Mouse (Mus musculus): ENCODE results near the gene Sergef. TPM values are rescaled to one million over a fixed set of nuclear protein-coding genes. Genes with fewer than 3 reads are reported as not detected.

The Sergef gene
- polyA plus RNA-seq, 1 experiment from 2014 or later = 13.3 TPM

GRCm38 (mm10) chr7:46510806-46511205, 128.8 kb downstream of the Sergef start:
- ATAC-seq (ENCODE audit: low read depth) = no peak
- Histone ChIP-seq H3K9ac (ENCODE audit: low read length) (no peak overlapping the region), H3K4me2 (ENCODE audit: low read depth, low read length) (no peak overlapping the region), H3K4me1 (replicated peaks; ENCODE audit: control insufficient read depth, insufficient read depth, low read length) (peaks cover 9% of the 10 kb centered on the region), H3K27me3 (ENCODE audit: control insufficient read depth, insufficient read depth, low read depth, low read length) (no peaks in the 10 kb centered on the region), H3K27ac (ENCODE audit: low read length) (no peak overlapping the region), H3K9me3 (ENCODE audit: control insufficient read depth, low read length) (no peaks in the 10 kb centered on the region), H3K4me3 (ENCODE audit: low read length) (no peak overlapping the region), H3K36me3 (ENCODE audit: control insufficient read depth, insufficient read depth, low read length) (no peaks in the 10 kb centered on the region)
- WGBS = 55% methylated on average over 2 of the region's 2 CpGs

GRCm38 (mm10) chr7:46509391-46510310, 130.0 kb downstream of the Sergef start:
- H3K9me3 ChIP-seq (ENCODE audit: control insufficient read depth, low read length) = no peaks in the 10 kb centered on the region
- peak overlapping the region; percentile 53 for H3K27ac ChIP-seq (ENCODE audit: low read length)
- H3K36me3 ChIP-seq (ENCODE audit: control insufficient read depth, insufficient read depth, low read length) = no peaks in the 10 kb centered on the region
- no peaks in the 10 kb centered on the region for H3K27me3 ChIP-seq (ENCODE audit: control insufficient read depth, insufficient read depth, low read depth, low read length)
- ATAC-seq (ENCODE audit: low read depth) = peak; percentile 55
- H3K4me2 ChIP-seq (ENCODE audit: low read depth, low read length) = peak overlapping the region; percentile 1; the same call in 1 of the 2 replicates
- H3K4me3 ChIP-seq (ENCODE audit: low read length) = no peak overlapping the region
- H3K9ac ChIP-seq (ENCODE audit: low read length) = no peak overlapping the region
- H3K4me1 ChIP-seq (replicated peaks; ENCODE audit: control insufficient read depth, insufficient read depth, low read length) = peaks cover 9% of the 10 kb centered on the region
- 42% methylated on average over 24 of the region's 24 CpGs for WGBS

- Histone ChIP-seq H3K27ac (ENCODE audit: low read length) (peak overlapping the region; percentile 53), H3K4me3 (ENCODE audit: low read length) (no peak overlapping the region), H3K9me3 (ENCODE audit: control insufficient read depth, low read length) (no peaks in the 10 kb centered on the region), H3K27me3 (ENCODE audit: control insufficient read depth, insufficient read depth, low read depth, low read length) (no peaks in the 10 kb centered on the region), H3K4me2 (ENCODE audit: low read depth, low read length) (no peak overlapping the region), H3K36me3 (ENCODE audit: control insufficient read depth, insufficient read depth, low read length) (no peaks in the 10 kb centered on the region), H3K9ac (ENCODE audit: low read length) (no peak overlapping the region), H3K4me1 (replicated peaks; ENCODE audit: control insufficient read depth, insufficient read depth, low read length) (peaks cover 9% of the 10 kb centered on the region)
- ATAC-seq (ENCODE audit: low read depth) = peak; percentile 50
- WGBS = 59% methylated on average over 12 of the region's 12 CpGs
Measured at GRCm38 (mm10) chr7:46508590-46509318, 130.9 kb downstream of the Sergef start.

- no peak overlapping the region for H3K4me2 ChIP-seq (ENCODE audit: low read depth, low read length)
- H3K27ac ChIP-seq (ENCODE audit: low read length) = no peak overlapping the region
- H3K36me3 ChIP-seq (ENCODE audit: control insufficient read depth, insufficient read depth, low read length) = no peaks in the 10 kb centered on the region
- no peak for ATAC-seq (ENCODE audit: low read depth)
- 34% methylated on average over 4 of the region's 4 CpGs for WGBS
- peaks cover 2% of the 10 kb centered on the region; the same call in 1 of the 2 replicates for H3K4me1 ChIP-seq (replicated peaks; ENCODE audit: control insufficient read depth, insufficient read depth, low read length)
- no peak overlapping the region for H3K4me3 ChIP-seq (ENCODE audit: low read length)
- H3K27me3 ChIP-seq (ENCODE audit: control insufficient read depth, insufficient read depth, low read depth, low read length) = no peaks in the 10 kb centered on the region
- H3K9me3 ChIP-seq (ENCODE audit: control insufficient read depth, low read length) = no peaks in the 10 kb centered on the region
- no peak overlapping the region for H3K9ac ChIP-seq (ENCODE audit: low read length)
Measured at GRCm38 (mm10) chr7:46504157-46504556, 135.4 kb downstream of the Sergef start.

GRCm38 (mm10) chr7:46502650-46503049, 137.0 kb downstream of the Sergef start:
- Histone ChIP-seq H3K4me2 (ENCODE audit: low read depth, low read length) (no peak overlapping the region), H3K4me1 (replicated peaks; ENCODE audit: control insufficient read depth, insufficient read depth, low read length) (no peaks in the 10 kb centered on the region), H3K36me3 (ENCODE audit: control insufficient read depth, insufficient read depth, low read length) (no peaks in the 10 kb centered on the region), H3K9me3 (ENCODE audit: control insufficient read depth, low read length) (no peaks in the 10 kb centered on the region), H3K4me3 (ENCODE audit: low read length) (no peak overlapping the region), H3K27ac (ENCODE audit: low read length) (no peak overlapping the region), H3K9ac (ENCODE audit: low read length) (no peak overlapping the region), H3K27me3 (ENCODE audit: control insufficient read depth, insufficient read depth, low read depth, low read length) (no peaks in the 10 kb centered on the region)
- 75% methylated on average over 13 of the region's 13 CpGs for WGBS
- no peak for ATAC-seq (ENCODE audit: low read depth)

GRCm38 (mm10) chr7:46501458-46501857, 138.1 kb downstream of the Sergef start:
- H3K4me2 ChIP-seq (ENCODE audit: low read depth, low read length) = no peak overlapping the region
- no peaks in the 10 kb centered on the region for H3K36me3 ChIP-seq (ENCODE audit: control insufficient read depth, insufficient read depth, low read length)
- H3K27me3 ChIP-seq (ENCODE audit: control insufficient read depth, insufficient read depth, low read depth, low read length) = no peaks in the 10 kb centered on the region
- H3K9me3 ChIP-seq (ENCODE audit: control insufficient read depth, low read length) = no peaks in the 10 kb centered on the region
- no peak for ATAC-seq (ENCODE audit: low read depth)
- H3K27ac ChIP-seq (ENCODE audit: low read length) = no peak overlapping the region
- WGBS = 58% methylated on average over 2 of the region's 2 CpGs
- H3K9ac ChIP-seq (ENCODE audit: low read length) = no peak overlapping the region
- H3K4me1 ChIP-seq (replicated peaks; ENCODE audit: control insufficient read depth, insufficient read depth, low read length) = no peaks in the 10 kb centered on the region
- H3K4me3 ChIP-seq (ENCODE audit: low read length) = no peak overlapping the region

GRCm38 (mm10) chr7:46499561-46499960, 140.0 kb downstream of the Sergef start:
- WGBS = 93% methylated on average over 4 of the region's 4 CpGs
- no peak overlapping the region for H3K9ac ChIP-seq (ENCODE audit: low read length)
- no peaks in the 10 kb centered on the region for H3K36me3 ChIP-seq (ENCODE audit: control insufficient read depth, insufficient read depth, low read length)

GRCm38 (mm10) chr7:46492134-46492678, 147.4 kb downstream of the Sergef start:
- WGBS = 61% methylated on average over 14 of the region's 14 CpGs
- no peaks in the 10 kb centered on the region for H3K36me3 ChIP-seq (ENCODE audit: control insufficient read depth, insufficient read depth, low read length)
- H3K9ac ChIP-seq (ENCODE audit: low read length) = no peak overlapping the region
- no peaks in the 10 kb centered on the region for H3K4me1 ChIP-seq (replicated peaks; ENCODE audit: control insufficient read depth, insufficient read depth, low read length)
- no peak overlapping the region for H3K4me2 ChIP-seq (ENCODE audit: low read depth, low read length)
- ATAC-seq (ENCODE audit: low read depth) = no peak
- H3K9me3 ChIP-seq (ENCODE audit: control insufficient read depth, low read length) = no peaks in the 10 kb centered on the region
- H3K4me3 ChIP-seq (ENCODE audit: low read length) = no peak overlapping the region
- no peaks in the 10 kb centered on the region for H3K27me3 ChIP-seq (ENCODE audit: control insufficient read depth, insufficient read depth, low read depth, low read length)
- no peak overlapping the region for H3K27ac ChIP-seq (ENCODE audit: low read length)

More at GRCm38 (mm10) chr7:46499561-46499960, 140.0 kb downstream of the Sergef start:
- no peaks in the 10 kb centered on the region for H3K4me1 ChIP-seq (replicated peaks; ENCODE audit: control insufficient read depth, insufficient read depth, low read length)
- H3K9me3 ChIP-seq (ENCODE audit: control insufficient read depth, low read length) = no peaks in the 10 kb centered on the region
- no peaks in the 10 kb centered on the region for H3K27me3 ChIP-seq (ENCODE audit: control insufficient read depth, insufficient read depth, low read depth, low read length)
- no peak overlapping the region for H3K4me3 ChIP-seq (ENCODE audit: low read length)
- H3K27ac ChIP-seq (ENCODE audit: low read length) = no peak overlapping the region
- ATAC-seq (ENCODE audit: low read depth) = no peak
- no peak overlapping the region for H3K4me2 ChIP-seq (ENCODE audit: low read depth, low read length)

- no peak overlapping the region for H3K4me3 ChIP-seq (ENCODE audit: low read length)
- peak; percentile 95 for ATAC-seq (ENCODE audit: low read depth)
- H3K9ac ChIP-seq (ENCODE audit: low read length) = no peak overlapping the region
- peak overlapping the region; percentile 11; the same call in 1 of the 2 replicates for H3K27ac ChIP-seq (ENCODE audit: low read length)
- H3K27me3 ChIP-seq (ENCODE audit: control insufficient read depth, insufficient read depth, low read depth, low read length) = no peaks in the 10 kb centered on the region
- 30% methylated on average over 4 of the region's 4 CpGs for WGBS
- no peaks in the 10 kb centered on the region for H3K36me3 ChIP-seq (ENCODE audit: control insufficient read depth, insufficient read depth, low read length)
- peaks cover 2% of the 10 kb centered on the region; the same call in 1 of the 2 replicates for H3K4me1 ChIP-seq (replicated peaks; ENCODE audit: control insufficient read depth, insufficient read depth, low read length)
- H3K9me3 ChIP-seq (ENCODE audit: control insufficient read depth, low read length) = no peaks in the 10 kb centered on the region
- H3K4me2 ChIP-seq (ENCODE audit: low read depth, low read length) = no peak overlapping the region
Measured at GRCm38 (mm10) chr7:46487354-46487753, 152.3 kb downstream of the Sergef start.
